Mouse (Mus musculus): ENCODE measurements around the gene Fgfr2.

The Fgfr2 gene

GRCm38 (mm10) chr7:130307036-130307435 lies 2816.1 kb downstream of the Fgfr2 start:
- DNase-seq (ENCODE audit: low spot score), result no peak

GRCm38 (mm10) chr7:130304642-130305041 lies 2818.5 kb downstream of the Fgfr2 start:
- no peak for DNase-seq (ENCODE audit: low spot score)

- DNase-seq (ENCODE audit: low spot score), result no peak
Observed at GRCm38 (mm10) chr7:130303464-130303863, 2819.7 kb downstream of the Fgfr2 start.

GRCm38 (mm10) chr7:130300606-130301005 lies 2822.5 kb downstream of the Fgfr2 start:
- no peak for DNase-seq (ENCODE audit: low spot score)

- DNase-seq (ENCODE audit: low spot score), result no peak
Observed at GRCm38 (mm10) chr7:130298926-130299594, 2824.1 kb downstream of the Fgfr2 start.

- no peak for DNase-seq (ENCODE audit: low spot score)
Observed at GRCm38 (mm10) chr7:130291179-130291578, 2832.0 kb downstream of the Fgfr2 start.

GRCm38 (mm10) chr7:130289428-130289790 lies 2833.7 kb downstream of the Fgfr2 start:
- no peak for DNase-seq (ENCODE audit: low spot score)

GRCm38 (mm10) chr7:130288719-130289427 lies 2834.3 kb downstream of the Fgfr2 start:
- DNase-seq (ENCODE audit: low spot score), result no peak

- no peak for DNase-seq (ENCODE audit: low spot score)
Observed at GRCm38 (mm10) chr7:130288248-130288647, 2834.9 kb downstream of the Fgfr2 start.

- DNase-seq (ENCODE audit: low spot score), result no peak
Observed at GRCm38 (mm10) chr7:130278738-130279705, 2844.1 kb downstream of the Fgfr2 start.

- no peak for DNase-seq (ENCODE audit: low spot score)
Observed at GRCm38 (mm10) chr7:130278000-130278737, 2845.0 kb downstream of the Fgfr2 start.

GRCm38 (mm10) chr7:130273265-130273664 lies 2849.9 kb downstream of the Fgfr2 start:
- no peak for DNase-seq (ENCODE audit: low spot score)

GRCm38 (mm10) chr7:130270807-130271206 lies 2852.3 kb downstream of the Fgfr2 start:
- no peak for DNase-seq (ENCODE audit: low spot score)

- DNase-seq (ENCODE audit: low spot score), result no peak
Observed at GRCm38 (mm10) chr7:130269124-130269867, 2853.9 kb downstream of the Fgfr2 start.

- no peak for DNase-seq (ENCODE audit: low spot score)
Observed at GRCm38 (mm10) chr7:130267099-130267498, 2856.1 kb downstream of the Fgfr2 start.

- DNase-seq (ENCODE audit: low spot score), result no peak
Observed at GRCm38 (mm10) chr7:130266166-130266490, 2857.0 kb downstream of the Fgfr2 start.

- no peak for DNase-seq (ENCODE audit: low spot score)
Observed at GRCm38 (mm10) chr7:130265319-130266165, 2857.6 kb downstream of the Fgfr2 start.

GRCm38 (mm10) chr7:130264616-130265318 lies 2858.4 kb downstream of the Fgfr2 start:
- DNase-seq (ENCODE audit: low spot score), result no peak

GRCm38 (mm10) chr7:130263799-130264351 lies 2859.3 kb downstream of the Fgfr2 start:
- DNase-seq (ENCODE audit: low spot score), result no peak

All from T-cell, adult 2 months (primary cell).